Mouse (Mus musculus) 416B (cell line): ENCODE results near the gene Coq9.

Experiments
- DNase-seq: peaks from one replicate; pipeline ENCODE4 v3.0.0; 2011; ENCODE audit warnings: low read depth

The Coq9 gene

DNA sequence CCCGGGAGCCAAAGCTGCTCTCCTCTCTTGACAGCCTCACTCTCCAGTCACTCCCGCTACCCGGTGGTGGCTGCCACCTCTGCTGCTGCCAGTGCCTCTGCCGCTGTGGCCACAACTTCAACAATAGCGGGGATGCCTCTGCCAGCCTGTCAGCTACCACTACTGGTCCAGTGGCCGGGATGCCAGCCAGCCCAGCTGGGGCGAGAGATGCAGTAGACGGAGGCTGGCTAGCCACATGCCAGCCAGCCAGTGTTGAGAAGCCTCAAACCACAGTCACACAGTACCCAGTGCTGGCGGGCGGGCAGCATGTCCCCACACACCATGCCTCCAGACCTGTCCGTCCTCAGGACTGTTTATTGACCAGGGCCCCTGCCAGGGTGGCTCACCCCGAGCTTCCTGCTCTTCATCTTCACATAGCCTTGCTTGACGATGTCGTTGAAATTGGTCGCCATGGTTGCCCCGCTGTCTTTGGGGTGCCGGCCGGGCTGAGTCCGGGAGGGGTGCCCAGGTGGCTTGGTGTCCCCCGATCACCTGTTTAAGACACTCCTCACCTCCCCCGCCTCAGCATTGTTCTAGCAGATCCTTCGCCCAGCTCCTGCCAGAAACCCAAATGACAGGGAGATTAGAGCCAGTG, 32.5 kb downstream of the Coq9 start:
- DNase-seq: peak; percentile 63

- peak; percentile 78 for DNase-seq
These were observed 33.2 kb downstream of the Coq9 start for GRCm38 (mm10) chr8:94871108-94871894.

DNA sequence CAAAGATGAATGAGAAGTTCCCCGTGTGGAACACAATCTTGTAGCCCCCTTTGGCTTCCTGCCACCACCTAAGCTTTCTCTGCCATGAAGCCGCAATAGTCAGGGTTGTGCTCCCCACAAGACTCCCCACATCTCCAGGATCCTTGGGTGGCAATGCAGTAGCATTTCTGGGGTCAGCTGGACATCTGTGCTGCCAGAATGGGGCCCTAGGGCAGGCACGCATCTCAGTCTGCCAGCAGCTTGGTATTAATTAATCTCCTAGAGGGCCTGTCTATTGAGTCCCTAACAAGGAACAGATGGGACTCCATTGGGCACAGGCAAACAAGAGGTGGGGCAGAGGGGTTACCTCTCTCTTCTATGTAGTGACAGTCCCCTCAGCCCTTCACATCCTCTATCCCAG, 34.0 kb downstream of the Coq9 start:
- no peak for DNase-seq

GRCm38 (mm10) chr8:94872576-94872975, 34.5 kb downstream of the Coq9 start:
- DNase-seq: no peak

DNA sequence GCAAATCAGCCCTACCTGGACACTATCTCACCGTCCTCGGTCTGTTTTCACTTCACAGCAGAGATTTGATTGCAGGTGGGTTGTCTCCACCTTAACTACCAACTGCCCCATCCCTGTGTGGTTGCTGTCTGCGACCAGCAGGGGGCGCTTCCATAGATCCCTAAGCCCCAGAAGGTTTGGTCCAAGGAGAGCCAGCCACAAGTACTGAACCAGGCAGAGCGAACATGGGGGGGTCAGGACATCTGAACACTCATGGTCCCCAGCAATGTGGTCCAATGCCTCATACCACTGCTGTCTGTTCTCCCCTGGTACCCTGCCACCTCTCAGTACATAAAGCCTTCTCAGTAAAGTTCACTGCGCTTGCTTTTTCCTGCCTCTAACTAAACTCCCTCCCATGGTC, 36.2 kb downstream of the Coq9 start:
- DNase-seq: peak; percentile 74

DNA sequence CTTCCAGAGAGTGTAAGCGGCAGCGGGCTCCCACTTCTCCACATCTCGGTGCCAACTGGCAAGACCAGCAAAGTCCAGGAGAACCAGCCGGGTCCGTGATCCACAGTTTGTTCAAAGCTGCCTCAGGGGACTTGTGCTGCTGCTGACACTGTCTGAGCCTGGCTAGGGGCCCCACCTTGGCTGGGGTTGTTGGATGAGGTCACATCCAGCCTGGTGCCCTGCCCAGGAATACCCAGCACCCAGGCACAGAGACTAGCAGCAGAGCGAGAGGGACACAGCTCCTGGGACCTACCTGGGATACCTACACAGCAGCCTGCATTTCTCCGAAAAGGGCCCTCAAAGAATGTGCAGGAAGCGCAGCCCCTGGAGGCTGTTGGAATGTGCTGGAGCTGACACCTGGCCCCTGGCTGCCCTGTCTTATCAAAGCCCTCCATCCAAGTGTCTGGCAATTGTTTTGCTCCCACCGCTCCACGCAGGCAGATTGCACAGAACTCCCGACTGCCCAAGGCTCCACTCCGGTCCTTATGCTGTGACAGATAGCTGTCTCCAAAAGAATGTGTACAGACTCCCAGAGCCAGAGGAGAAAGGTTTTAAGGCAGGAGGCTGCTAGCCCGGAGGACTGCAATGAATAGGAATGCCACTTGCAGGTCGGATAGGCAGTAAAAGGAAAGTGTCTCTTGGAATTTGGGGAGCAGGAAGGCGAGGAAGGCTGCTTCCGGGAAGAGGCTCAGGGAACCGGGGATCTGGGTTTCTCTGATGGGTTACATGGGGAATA, 37.2 kb downstream of the Coq9 start:
- no peak for DNase-seq

GRCm38 (mm10) chr8:94875871-94876150, 37.7 kb downstream of the Coq9 start:
- no peak for DNase-seq

DNA sequence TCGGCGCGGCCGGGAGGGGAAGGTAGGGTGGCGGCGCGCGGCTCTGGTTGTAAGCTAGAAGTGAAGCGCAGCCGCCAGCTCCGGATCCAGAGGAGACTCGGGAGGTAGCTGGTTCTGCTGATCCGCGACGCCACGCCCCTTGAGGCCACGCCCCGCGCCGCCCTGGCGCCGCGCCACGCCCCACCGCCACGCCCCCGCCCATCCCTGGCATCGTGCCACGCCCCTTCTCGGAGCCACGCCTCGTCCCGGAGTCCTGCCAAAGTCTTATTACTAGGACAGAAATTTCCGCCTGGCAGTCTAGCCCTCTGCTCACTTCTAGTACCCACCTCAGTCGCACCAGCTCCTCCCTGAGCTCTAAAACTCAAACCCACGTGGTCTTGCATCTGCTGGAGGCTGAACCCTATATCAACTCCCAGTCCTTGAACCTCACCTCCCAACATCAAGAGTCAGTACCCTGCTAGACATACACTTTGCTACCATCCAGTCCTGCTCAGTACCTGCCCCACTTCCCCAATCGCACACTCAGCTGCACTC, 38.1 kb downstream of the Coq9 start, which contains the start of gene Dok4:
TSS of gene Dok4 (minus strand) at position 134 of the 534 bp plus-strand sequence.
- DNase-seq: peak; percentile 87

DNA sequence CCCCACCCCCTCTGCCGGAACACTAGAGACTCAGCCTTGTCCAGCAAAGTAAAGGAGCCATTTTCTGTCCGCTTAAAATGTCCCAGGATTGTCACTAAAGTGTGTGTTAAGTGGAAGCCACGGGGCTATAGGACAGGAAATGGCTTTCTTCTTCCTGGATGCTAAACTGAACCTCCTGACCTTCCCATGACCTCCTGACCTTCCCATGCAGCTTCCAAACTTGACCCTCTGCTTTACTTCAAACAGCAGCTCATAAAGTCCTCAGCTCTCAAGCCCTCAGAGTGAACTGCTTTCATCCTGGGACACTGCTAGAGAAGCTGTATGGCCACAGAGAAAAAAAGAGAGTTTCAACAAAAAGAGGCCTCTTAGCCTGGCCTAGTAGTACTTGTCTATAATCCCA, 38.7 kb downstream of the Coq9 start:
- no peak for DNase-seq

- no peak for DNase-seq
These were observed 42.6 kb downstream of the Coq9 start for GRCm38 (mm10) chr8:94880742-94881141.

DNA sequence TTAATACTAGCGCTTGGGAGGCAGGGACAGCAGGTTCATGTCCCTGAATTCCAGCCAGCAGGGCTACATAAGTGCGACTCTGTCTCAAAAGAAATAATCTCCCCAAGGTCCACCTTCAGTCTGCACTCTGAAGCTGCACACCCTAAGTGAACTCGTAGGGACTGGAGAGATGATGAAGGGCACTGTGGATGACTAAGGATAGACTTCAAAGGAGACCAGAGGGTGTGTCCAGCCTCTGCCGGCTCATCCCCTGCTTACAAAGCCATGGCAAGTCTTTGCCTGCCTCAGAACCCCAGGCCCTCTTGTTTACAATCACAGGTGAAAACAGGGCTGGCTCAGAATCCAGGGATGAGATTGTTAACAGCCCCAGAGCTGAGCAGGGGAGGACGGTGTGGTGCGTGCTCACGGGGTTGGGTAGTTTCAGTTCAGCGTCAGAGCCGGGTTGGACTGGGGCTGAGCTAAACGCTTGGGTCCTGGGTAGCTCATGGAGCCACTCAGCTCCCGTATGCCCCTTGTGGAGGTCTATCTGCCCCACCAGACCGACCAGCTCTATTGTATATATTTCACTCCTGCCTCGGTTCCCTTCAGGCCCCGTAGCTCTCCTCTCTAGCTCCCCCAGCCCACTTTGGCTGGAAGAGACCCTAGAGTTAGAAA, 50.4 kb downstream of the Coq9 start:
- no peak for DNase-seq

DNA sequence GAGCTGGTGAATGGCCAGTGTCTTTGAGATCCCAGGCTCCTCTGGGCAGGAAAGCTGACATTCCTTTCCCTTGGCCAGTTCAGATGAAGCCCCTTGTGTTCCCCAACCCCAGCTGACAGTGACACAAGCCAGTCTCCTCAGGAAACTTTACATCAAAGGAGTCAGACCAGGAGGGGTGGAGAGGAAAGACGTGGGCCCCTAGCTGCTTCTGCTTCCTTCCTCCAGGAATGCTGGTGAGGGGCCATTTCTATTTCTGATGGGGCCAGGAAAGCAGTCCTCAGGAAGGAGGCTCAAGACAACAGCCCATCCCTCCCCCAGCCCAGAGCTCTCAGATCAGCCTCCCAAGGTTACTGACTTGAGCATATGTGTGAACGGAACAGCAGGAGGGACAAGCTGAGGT, 54.8 kb downstream of the Coq9 start:
- no peak for DNase-seq

- DNase-seq: no peak
These were observed 61.1 kb downstream of the Coq9 start for GRCm38 (mm10) chr8:94899262-94899661.

DNA sequence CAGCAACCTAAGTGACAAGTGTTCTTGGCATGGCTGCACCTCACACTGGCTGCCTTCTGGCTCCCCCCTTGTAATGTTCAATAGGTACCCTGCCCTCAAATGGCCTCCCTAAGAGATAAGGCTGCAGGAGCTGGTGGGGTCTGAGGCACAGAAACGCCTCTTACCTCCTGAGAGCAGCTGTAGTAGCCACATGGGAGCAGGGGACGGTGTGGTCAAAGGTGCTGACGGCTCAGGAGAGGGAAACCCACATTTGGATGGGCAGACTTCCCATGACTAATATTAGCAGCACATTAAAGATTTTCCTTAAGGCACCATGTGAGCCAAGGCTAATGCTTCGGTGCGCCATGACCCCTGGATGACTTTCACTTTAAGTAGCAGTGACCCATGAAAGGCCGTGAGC, 62.5 kb downstream of the Coq9 start:
- no peak for DNase-seq

- DNase-seq: no peak
These were observed 62.9 kb downstream of the Coq9 start for GRCm38 (mm10) chr8:94901031-94901430.

- no peak for DNase-seq
These were observed 65.6 kb downstream of the Coq9 start for GRCm38 (mm10) chr8:94903709-94904108.
